Mouse (Mus musculus) CH12.LX (cell line): ENCODE measurements around the gene Jmjd1c.

Source experiments
- CHD1 ChIP-seq: IDR thresholded peaks from 2 replicates; pipeline ENCODE4 v1.6.1; 2012; ENCODE audit warnings: low read depth, low read length, improper control_type of control experiment, inconsistent platforms
- CTCF ChIP-seq, 2 experiments: IDR thresholded peaks in 1 of 2; conservative IDR thresholded peaks in 1 of 2; 2 replicates each; pipeline ENCODE4 v1.5.1; 2011 to 2012; ENCODE audit warnings: low read depth in 2 of 2, low read length in 2 of 2, improper control_type of control experiment in 1 of 2, inconsistent platforms in 1 of 2, mild to moderate bottlenecking in 1 of 2, moderate library complexity in 1 of 2
- POLR2A ChIP-seq: IDR thresholded peaks from 2 replicates; pipeline ENCODE4 v1.6.1; 2011; ENCODE audit warnings: low read depth, mild to moderate bottlenecking, improper control_type of control experiment, low read length

DNA sequence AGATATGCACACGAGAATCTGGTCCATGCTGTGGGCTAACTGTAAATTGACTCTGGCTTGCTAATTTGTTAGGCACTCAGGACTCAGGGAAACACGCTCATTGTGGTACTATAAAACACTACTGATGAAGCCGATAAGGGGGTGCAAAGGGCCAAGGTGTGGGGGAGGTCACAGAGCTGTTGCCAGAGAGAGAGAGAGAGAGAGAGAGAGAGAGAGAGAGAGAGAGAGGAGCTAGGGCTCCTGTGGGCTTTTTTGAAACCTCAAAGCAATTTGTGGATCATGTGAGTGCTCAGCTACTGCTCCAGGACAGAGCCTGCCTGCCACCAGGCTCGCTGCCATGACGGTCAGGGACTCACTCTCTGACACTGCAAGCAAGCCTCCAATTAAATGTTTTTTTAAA lies 202.9 kb downstream of the Jmjd1c start:
- TF ChIP-seq CTCF (conservative IDR thresholded peaks at IDR 0.05 in 1 of 2, IDR thresholded peaks at IDR 0.05 in 1 of 2; ENCODE audit: low read depth in 2 of 2, low read length in 2 of 2) (no peak), CHD1 (no peak), POLR2A (0 out of 2 replicates have a peak, but pooled peaks have one; percentile 17)
